Mouse (Mus musculus) T-helper 1 cell (primary cell): ENCODE measurements around the gene Evx2.

ENCODE experiments used
- in situ Hi-C: fragments of 300-600 bp; cut with MboI, MseI; formaldehyde crosslinking; loops from one replicate; pipeline ENCODE4 v1.15.1; 2025; ENCODE audit warnings: high pct_unique_total_duplicates

Gene Evx2

GRCm38 (mm10) chr2:74668370-74669229 lies 9.2 kb upstream of the Evx2 start:
- in situ Hi-C loops = loop anchor here (25.0 kb wide), 1 partner anchor 706 kb away; no protein-coding TSS in a partner anchor

DNA sequence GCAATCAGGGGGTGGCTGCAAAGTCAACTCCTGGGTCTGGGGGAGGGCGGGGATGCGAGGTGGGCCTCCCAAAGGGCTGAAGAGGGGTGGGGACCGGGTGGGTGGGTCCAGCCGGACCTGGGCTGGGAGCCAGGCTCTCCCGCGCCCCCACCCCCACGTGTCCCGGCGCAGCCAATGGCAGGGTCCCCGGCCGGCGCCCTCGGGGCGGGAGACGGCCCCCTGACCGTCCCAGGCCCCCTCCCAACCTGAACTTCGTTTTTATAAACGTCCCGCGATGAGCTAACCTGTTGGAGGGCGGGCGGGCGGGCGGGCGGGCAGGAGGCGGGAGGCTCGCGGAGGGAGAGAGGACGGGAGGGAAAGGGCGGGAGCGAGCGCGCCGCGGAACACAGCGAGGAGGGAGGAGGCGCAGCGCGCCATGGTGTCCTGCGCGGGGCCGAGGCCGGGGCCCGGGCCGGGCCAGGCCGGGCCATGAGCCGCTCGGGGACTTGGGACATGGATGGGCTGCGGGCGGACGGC lies 8.5 kb upstream of the Evx2 start, which contains the start of gene Hoxd13:
TSS of gene Hoxd13 (plus strand) at position 469 of the 516 bp plus-strand sequence.
- in situ Hi-C loops = loop anchor here (25.0 kb wide), 1 partner anchor 706 kb away; no protein-coding TSS in a partner anchor

DNA sequence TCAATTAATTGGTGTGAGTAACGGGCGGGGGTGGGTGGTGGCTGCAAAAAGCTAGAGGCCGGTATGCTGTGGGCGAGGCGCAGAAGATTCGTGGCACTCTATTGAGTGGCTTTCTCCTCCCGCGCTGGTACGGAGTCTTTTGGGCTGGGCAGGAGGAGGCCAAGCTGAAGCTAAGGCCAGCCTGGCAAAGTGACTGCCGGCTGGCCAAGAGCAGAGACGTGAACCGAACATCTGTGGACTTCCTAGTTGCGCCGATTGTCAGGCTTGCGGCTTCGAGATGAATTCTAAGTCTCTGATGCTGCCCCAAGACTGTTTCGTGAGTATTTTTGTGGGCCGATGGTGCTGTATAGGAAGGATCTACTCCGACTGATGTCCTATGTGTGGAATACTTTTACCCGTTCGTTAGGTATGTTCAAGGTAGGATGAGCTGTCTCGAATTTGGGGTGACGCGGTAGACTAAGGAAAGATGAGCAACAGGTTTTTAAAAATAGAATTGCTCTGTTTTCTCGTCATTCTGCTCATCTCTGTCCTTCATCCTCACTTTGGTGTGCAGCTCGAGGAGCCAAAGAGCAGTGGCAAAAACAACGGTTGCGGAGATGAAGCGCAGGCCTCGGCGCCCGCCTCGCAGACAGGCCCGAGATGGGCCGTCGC lies 8.0 kb upstream of the Evx2 start:
- in situ Hi-C loops = loop anchor here (25.0 kb wide), 1 partner anchor 705 kb away; no protein-coding TSS in a partner anchor

- in situ Hi-C loops = loop anchor here (25.0 kb wide), 1 partner anchor 704 kb away; no protein-coding TSS in a partner anchor
Measured at GRCm38 (mm10) chr2:74666411-74666810, 7.1 kb upstream of the Evx2 start.

- in situ Hi-C loops = loop anchor here (25.0 kb wide), 1 partner anchor 701 kb away; no protein-coding TSS in a partner anchor
Measured at GRCm38 (mm10) chr2:74663291-74663925, 4.1 kb upstream of the Evx2 start.

DNA sequence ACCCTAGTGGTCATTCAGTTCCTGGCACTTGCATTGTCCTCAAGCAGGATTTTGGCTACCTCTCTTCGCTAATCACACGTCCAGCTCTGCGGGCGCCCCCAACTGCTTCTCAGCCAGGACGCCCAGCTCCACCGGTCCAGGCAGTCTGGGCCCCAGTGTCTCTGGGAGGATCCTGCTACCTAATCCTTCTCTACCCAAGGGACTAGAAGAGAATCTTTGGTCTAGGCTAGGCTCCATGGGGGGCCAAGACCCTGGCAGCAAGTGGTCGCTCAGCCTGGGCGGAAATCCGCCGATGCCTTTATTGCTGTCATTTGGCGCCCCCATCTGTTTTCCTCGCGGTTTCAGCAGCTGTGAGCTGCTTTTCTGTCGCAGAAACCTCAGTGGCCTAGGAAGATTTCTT lies 2.3 kb upstream of the Evx2 start:
- in situ Hi-C loops = loop anchor here (25.0 kb wide), 1 partner anchor 699 kb away; no protein-coding TSS in a partner anchor

DNA sequence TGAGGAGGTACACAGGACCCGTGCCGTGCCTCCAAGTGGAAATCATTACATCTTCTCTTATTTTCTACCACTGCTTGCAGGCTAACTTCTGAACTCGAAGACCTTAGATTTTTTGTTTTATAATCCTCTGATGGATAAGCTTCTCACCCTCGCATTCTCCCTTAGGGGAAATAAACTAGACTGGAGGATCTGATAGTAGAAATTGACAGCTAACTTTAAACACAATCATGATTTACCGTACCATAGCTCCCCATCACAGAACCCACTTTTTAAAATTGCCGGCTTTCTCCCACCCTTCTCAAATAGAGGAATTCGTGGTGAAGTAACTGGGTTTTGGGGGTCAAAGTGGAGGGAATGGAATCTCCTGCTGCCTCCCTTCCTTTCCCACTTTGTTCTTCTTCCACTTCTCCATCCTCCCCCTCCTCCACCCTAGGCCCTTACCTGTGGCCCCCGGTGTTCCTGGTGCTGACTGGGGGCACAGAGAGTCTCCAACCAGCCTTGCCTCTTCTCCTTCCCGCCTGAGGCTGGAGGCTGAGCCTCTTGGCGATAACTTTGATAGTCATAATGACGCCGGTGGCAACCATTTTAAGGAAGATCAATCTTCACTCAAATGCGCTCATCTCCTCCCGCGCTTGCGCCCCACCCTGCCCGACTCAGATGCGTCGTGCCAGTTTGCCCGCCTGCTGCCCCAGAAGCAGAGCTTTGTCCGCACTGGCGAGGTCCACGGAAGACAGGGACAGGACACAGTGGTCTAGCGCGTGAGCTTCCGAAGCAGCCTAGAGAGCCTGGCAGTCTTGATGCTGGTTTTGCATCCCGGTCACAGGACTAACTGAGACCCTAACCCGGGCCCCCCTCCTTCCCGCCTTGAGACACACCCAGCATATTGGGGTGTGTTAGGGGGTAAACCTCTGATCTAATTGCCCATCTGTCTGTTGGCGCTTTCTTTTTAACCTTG lies 1.3 kb upstream of the Evx2 start:
- in situ Hi-C loops = loop anchor here (25.0 kb wide), 1 partner anchor 698 kb away; no protein-coding TSS in a partner anchor

DNA sequence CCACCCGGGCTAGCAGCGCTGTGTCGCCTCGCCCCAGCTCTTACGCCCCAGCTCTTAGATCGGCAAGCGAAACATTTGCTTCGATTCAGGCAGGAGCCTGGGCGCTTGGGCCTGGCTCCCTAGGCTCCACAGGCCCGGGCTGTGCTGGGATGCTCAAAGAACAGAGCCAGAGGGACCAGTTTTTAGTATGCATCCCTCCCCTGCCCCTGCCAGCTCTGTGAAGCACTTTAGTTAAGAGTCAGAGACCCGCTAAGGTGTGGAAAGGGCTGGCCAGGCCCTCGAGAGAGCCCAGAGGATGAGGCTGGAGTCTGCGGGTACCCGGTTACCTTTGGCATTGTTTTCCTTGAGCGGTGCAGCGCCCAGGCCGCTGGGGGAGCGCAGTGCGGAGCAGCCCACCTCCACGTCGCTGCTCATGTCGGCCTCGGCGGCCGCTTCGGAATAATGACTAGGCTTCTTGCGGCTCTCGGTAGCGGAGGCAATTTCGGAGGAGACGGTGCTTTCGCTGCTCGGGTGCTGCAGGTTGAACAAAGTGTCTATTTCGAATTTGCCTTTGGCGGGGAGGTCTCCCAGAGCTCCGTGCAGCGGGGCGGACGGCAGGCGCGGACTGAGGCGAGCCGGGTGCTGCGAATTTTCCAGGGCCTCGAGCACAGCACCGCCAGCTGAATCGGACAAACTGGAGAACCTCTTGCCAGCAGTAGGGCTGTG lies 538 bp downstream of the Evx2 start:
- in situ Hi-C loops = loop anchor here (25.0 kb wide), 1 partner anchor 697 kb away; no protein-coding TSS in a partner anchor

- in situ Hi-C loops = loop anchor here (25.0 kb wide), 1 partner anchor 696 kb away; no protein-coding TSS in a partner anchor
Measured at GRCm38 (mm10) chr2:74658024-74658666, 1.2 kb downstream of the Evx2 start.

GRCm38 (mm10) chr2:74657251-74658023 lies 1.9 kb downstream of the Evx2 start:
- in situ Hi-C loops = loop anchor here (25.0 kb wide), 1 partner anchor 695 kb away; no protein-coding TSS in a partner anchor

- in situ Hi-C loops = loop anchor here (25.0 kb wide), 1 partner anchor 694 kb away; no protein-coding TSS in a partner anchor
Measured at GRCm38 (mm10) chr2:74656632-74657021, 2.7 kb downstream of the Evx2 start.

- in situ Hi-C loops = loop anchor here (25.0 kb wide), 1 partner anchor 694 kb away; no protein-coding TSS in a partner anchor
Measured at GRCm38 (mm10) chr2:74655821-74656631, 3.3 kb downstream of the Evx2 start.

DNA sequence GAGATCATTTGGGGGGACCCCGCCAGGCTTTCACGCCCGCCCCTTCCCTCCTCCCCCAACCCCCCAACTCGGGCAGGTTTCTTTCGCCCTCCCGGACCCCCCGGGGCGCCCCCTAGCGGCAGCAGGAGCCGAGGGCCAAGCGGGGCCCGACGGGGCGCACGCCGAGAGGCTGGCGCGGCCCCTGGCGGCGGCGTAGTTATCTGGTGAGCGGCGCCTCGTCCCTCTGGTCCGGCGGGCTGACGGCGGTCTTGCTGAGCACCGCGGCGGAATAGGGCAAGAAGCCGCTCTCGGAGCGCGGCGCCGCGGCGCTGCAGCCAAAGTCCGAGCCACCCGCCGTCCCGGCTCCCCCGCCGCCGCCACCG lies 4.0 kb downstream of the Evx2 start:
- in situ Hi-C loops = loop anchor here (25.0 kb wide), 1 partner anchor 693 kb away; no protein-coding TSS in a partner anchor

DNA sequence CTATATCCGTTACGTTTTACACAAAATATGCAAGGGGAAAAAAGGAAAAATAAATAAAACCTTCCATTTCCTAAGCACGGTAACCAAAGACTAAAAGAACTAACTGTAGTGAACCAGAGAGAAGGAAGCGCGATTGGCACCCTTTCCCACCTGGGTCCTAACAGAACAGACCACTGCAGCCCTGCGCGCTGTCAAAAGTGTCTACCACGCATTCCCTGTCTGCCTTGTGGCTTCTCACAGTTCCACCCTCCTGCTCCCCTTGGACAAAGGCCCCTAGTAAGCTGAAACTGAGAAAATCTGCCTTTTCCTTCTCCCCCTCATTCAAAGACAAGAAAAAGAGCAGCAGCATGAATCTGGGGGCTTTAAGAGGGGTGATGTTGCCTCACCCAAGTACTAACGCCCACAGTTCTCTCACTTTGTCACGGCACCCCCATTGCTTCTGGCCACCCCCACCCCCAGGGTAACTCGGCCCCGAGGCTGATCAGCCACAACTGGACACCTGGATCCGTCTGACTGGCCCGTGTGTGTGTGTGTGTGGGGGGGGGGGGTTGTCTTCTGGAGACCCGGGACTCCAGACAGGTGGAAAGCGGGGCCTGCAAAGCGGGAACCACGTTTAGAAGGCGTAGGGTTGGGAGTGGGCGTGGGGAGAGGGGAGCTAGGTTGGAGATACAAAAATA lies 4.5 kb downstream of the Evx2 start:
- in situ Hi-C loops = loop anchor here (25.0 kb wide), 1 partner anchor 693 kb away; no protein-coding TSS in a partner anchor

GRCm38 (mm10) chr2:74653781-74654535 lies 5.4 kb downstream of the Evx2 start:
- in situ Hi-C loops = loop anchor here (25.0 kb wide), 1 partner anchor 692 kb away; no protein-coding TSS in a partner anchor

- in situ Hi-C loops = loop anchor here (25.0 kb wide), 1 partner anchor 691 kb away; no protein-coding TSS in a partner anchor
Measured at GRCm38 (mm10) chr2:74652996-74653340, 6.4 kb downstream of the Evx2 start.
